Mouse (Mus musculus) ovary, adult 2 months (tissue): Measurements from ENCODE around the gene Borcs6. TPM values are rescaled to one million over a fixed set of nuclear protein-coding genes. Genes with fewer than 3 reads are reported as not detected.

ENCODE experiments used
- polyA plus RNA-seq: library from polyadenylated mRNA; depleted of rRNA; stranded (reverse); fragments of >200 nt; gene quantifications from 2 replicates; pipeline ENCODE4 v1.2.3, GENCODE M21; 2012; rRNA removed

The Borcs6 gene
- 26.9 and 29.6 TPM in 2 replicates for polyA plus RNA-seq

GRCm38 (mm10) chr11:69059357-69059974 is at the start of gene Borcs6:
Borcs6 (plus strand) TSS chr11:69059717.

GRCm38 (mm10) chr11:69015644-69016441 is 43.7 kb upstream of the Borcs6 start, which contains the start of gene Ctc1:
Ctc1 (plus strand) TSS chr11:69015911.

GRCm38 (mm10) chr11:69045531-69046394 is 13.8 kb upstream of the Borcs6 start, which contains the start of gene Aurkb:
Aurkb (plus strand) TSS chr11:69045647.

GRCm38 (mm10) chr11:69070590-69071222 is 11.2 kb downstream of the Borcs6 start, which contains the start of gene Tmem107:
Tmem107 (plus strand) TSS chr11:69070806.

GRCm38 (mm10) chr11:69088103-69088855 is 28.8 kb downstream of the Borcs6 start, which contains the start of gene Vamp2:
Vamp2 (plus strand) TSS chr11:69088490.

GRCm38 (mm10) chr11:69094697-69095429 is 35.3 kb downstream of the Borcs6 start, which contains the start of gene Per1:
Per1 (plus strand) TSS chr11:69095217.

Other genes starting within 250 kb of the Borcs6 start
- gene Ndel1, start 187.9 kb upstream of the Borcs6 start, polyA plus RNA-seq = 104 and 124 TPM in 2 replicates
- 0.03 and 0.21 TPM in 2 replicates for gene Rnf222, start 171.2 kb upstream of the Borcs6 start, polyA plus RNA-seq
- 1,030 and 1,365 TPM in 2 replicates for gene Rpl26, start 158.1 kb upstream of the Borcs6 start, polyA plus RNA-seq
- not detected in 2 replicates for gene Odf4, start 132.6 kb upstream of the Borcs6 start, polyA plus RNA-seq
- 53.3 and 59.5 TPM in 2 replicates for gene Arhgef15, start 102.2 kb upstream of the Borcs6 start, polyA plus RNA-seq
- gene Slc25a35, start 91.6 kb upstream of the Borcs6 start, polyA plus RNA-seq = 94.0 and 117 TPM in 2 replicates
- 31.8 and 49.9 TPM in 2 replicates for gene Rangrf, start 84.5 kb upstream of the Borcs6 start, polyA plus RNA-seq
- gene Pfas, start 51.3 kb upstream of the Borcs6 start, polyA plus RNA-seq = 27.2 and 30.6 TPM in 2 replicates
- gene Ctc1, start 43.8 kb upstream of the Borcs6 start, polyA plus RNA-seq = 69.9 and 84.4 TPM in 2 replicates
- gene Aurkb, start 14.1 kb upstream of the Borcs6 start, polyA plus RNA-seq = 35.2 and 55.8 TPM in 2 replicates
- 60.2 and 98.0 TPM in 2 replicates for gene Tmem107, start 11.1 kb downstream of the Borcs6 start, polyA plus RNA-seq
- 128 and 221 TPM in 2 replicates for gene Vamp2, start 28.8 kb downstream of the Borcs6 start, polyA plus RNA-seq
- gene Per1, start 35.5 kb downstream of the Borcs6 start, polyA plus RNA-seq = 25.2 and 31.5 TPM in 2 replicates
- 0.83 and 1.5 TPM in 2 replicates for gene Hes7, start 60.7 kb downstream of the Borcs6 start, polyA plus RNA-seq
- gene 9130213A22Rik, start 62.9 kb downstream of the Borcs6 start, polyA plus RNA-seq = 1.4 TPM in 2 replicates
- 2.8 and 7.0 TPM in 2 replicates for gene Aloxe3, start 66.2 kb downstream of the Borcs6 start, polyA plus RNA-seq
- gene Alox12b, start 97.3 kb downstream of the Borcs6 start, polyA plus RNA-seq = 0.18 TPM in 1 of 2 replicates, not detected in the other
- gene Alox8, start 138.1 kb downstream of the Borcs6 start, polyA plus RNA-seq = 0.06 TPM in 1 of 2 replicates, not detected in the other
- 1.6 and 1.8 TPM in 2 replicates for gene Gucy2e, start 177.3 kb downstream of the Borcs6 start, polyA plus RNA-seq